16 mouse cellular contexts compared by ENCODE assay signal in genomic region chr8:115143530-115144320, GRCm38 (mm10).
A peak's percentile ranks its signal among the peaks of the same experiment; 100 is the strongest.
DNase-seq lines count a peak whose midpoint lies in the region; ATAC-seq lines count a peak whose summit lies in the region.
"Had no signal": no experiment of that assay in that cellular context is flagged by ENCODE, and none has a peak within 500 bp of the region (broad histone marks: within the 10 kb centered on the region; RNA-seq: fewer than 3 reads in every experiment).

No protein-coding gene starts in this region.

- H3K27ac ChIP-seq in forebrain, embryonic 10.5 days, result peak overlapping the region; percentile 44; the same call in 1 of the 2 replicates
- no peak overlapping the region for H3K27ac ChIP-seq in forebrain, embryonic 14.5 days (ENCODE audit: low read depth, low read length)
- no peak overlapping the region for H3K27ac ChIP-seq in midbrain, embryonic 12.5 days (replicated peaks)
- H3K27ac ChIP-seq in midbrain, embryonic 14.5 days (replicated peaks; ENCODE audit: low read depth, low read length), result no peak overlapping the region
- H3K27ac ChIP-seq in kidney, embryonic 16.5 days (ENCODE audit: low read length), result peak overlapping the region; percentile 47
- H3K27ac ChIP-seq in forebrain, embryonic 13.5 days, result no peak overlapping the region
- H3K27ac ChIP-seq: embryonic facial prominence, embryonic 15.5 days; heart, embryonic 13.5 days; liver, embryonic 14.5 days had no signal

- H3K27me3 ChIP-seq in forebrain, embryonic 10.5 days (ENCODE audit: poor library complexity, severe bottlenecking), result peaks cover 66% of the 10 kb centered on the region
- H3K27me3 ChIP-seq in forebrain, embryonic 14.5 days (replicated peaks; ENCODE audit: control insufficient read depth, insufficient read depth, low read length), result peaks cover 23% of the 10 kb centered on the region
- H3K27me3 ChIP-seq in midbrain, embryonic 12.5 days, result peaks cover 61% of the 10 kb centered on the region
- peaks cover 7% of the 10 kb centered on the region; the same call in 1 of the 2 replicates for H3K27me3 ChIP-seq in midbrain, embryonic 14.5 days (ENCODE audit: control insufficient read depth, insufficient read depth, low read length)
- no peaks in the 10 kb centered on the region for H3K27me3 ChIP-seq in kidney, embryonic 16.5 days (ENCODE audit: insufficient read depth, low read length)
- H3K27me3 ChIP-seq in forebrain, embryonic 13.5 days, result peaks cover 57% of the 10 kb centered on the region
- H3K27me3 ChIP-seq: embryonic facial prominence, embryonic 15.5 days had no signal

- no peaks in the 10 kb centered on the region for H3K9me3 ChIP-seq in forebrain, embryonic 10.5 days
- H3K9me3 ChIP-seq in forebrain, embryonic 14.5 days (replicated peaks; ENCODE audit: control insufficient read depth, low read length), result no peaks in the 10 kb centered on the region
- H3K9me3 ChIP-seq in midbrain, embryonic 12.5 days, result no peaks in the 10 kb centered on the region
- H3K9me3 ChIP-seq in midbrain, embryonic 14.5 days (ENCODE audit: control insufficient read depth, low read length), result no peaks in the 10 kb centered on the region
- H3K9me3 ChIP-seq in kidney, embryonic 16.5 days (ENCODE audit: low read length), result no peaks in the 10 kb centered on the region
- H3K9me3 ChIP-seq in forebrain, embryonic 13.5 days (replicated peaks), result no peaks in the 10 kb centered on the region
- H3K9me3 ChIP-seq: embryonic facial prominence, embryonic 15.5 days; heart, embryonic 13.5 days had no signal

- no peak overlapping the region for H3K9ac ChIP-seq in forebrain, embryonic 14.5 days (ENCODE audit: low read length)
- H3K9ac ChIP-seq in midbrain, embryonic 12.5 days (replicated peaks), result no peak overlapping the region
- no peak overlapping the region for H3K9ac ChIP-seq in midbrain, embryonic 14.5 days (replicated peaks; ENCODE audit: low read length)
- no peak overlapping the region for H3K9ac ChIP-seq in kidney, embryonic 16.5 days (replicated peaks; ENCODE audit: low read length)
- no peak overlapping the region for H3K9ac ChIP-seq in forebrain, embryonic 13.5 days
- H3K9ac ChIP-seq: embryonic facial prominence, embryonic 15.5 days; heart, embryonic 13.5 days; liver, embryonic 14.5 days had no signal

- no peak overlapping the region for H3K4me2 ChIP-seq in forebrain, embryonic 14.5 days (ENCODE audit: low read length)
- H3K4me2 ChIP-seq in midbrain, embryonic 12.5 days (replicated peaks), result no peak overlapping the region
- no peak overlapping the region for H3K4me2 ChIP-seq in midbrain, embryonic 14.5 days (ENCODE audit: low read length)
- H3K4me2 ChIP-seq in kidney, embryonic 16.5 days (replicated peaks; ENCODE audit: low read depth, low read length), result no peak overlapping the region
- H3K4me2 ChIP-seq in forebrain, embryonic 13.5 days, result no peak overlapping the region
- H3K4me2 ChIP-seq: embryonic facial prominence, embryonic 15.5 days; heart, embryonic 13.5 days had no signal

- peaks cover 53% of the 10 kb centered on the region for H3K4me1 ChIP-seq in forebrain, embryonic 10.5 days
- peaks cover 13% of the 10 kb centered on the region for H3K4me1 ChIP-seq in forebrain, embryonic 14.5 days (ENCODE audit: control insufficient read depth, insufficient read depth, low read length)
- peaks cover 38% of the 10 kb centered on the region for H3K4me1 ChIP-seq in midbrain, embryonic 12.5 days
- H3K4me1 ChIP-seq in midbrain, embryonic 14.5 days (ENCODE audit: control insufficient read depth, insufficient read depth, low read length), result peaks cover 24% of the 10 kb centered on the region
- H3K4me1 ChIP-seq in kidney, embryonic 16.5 days (ENCODE audit: insufficient read depth, low read length), result peaks cover 13% of the 10 kb centered on the region
- H3K4me1 ChIP-seq in forebrain, embryonic 13.5 days, result peaks cover 20% of the 10 kb centered on the region

- ATAC-seq in forebrain, embryonic 14.5 days, result no peak
- 0 out of 2 replicates have a peak, but pooled peaks have one; percentile 44 for ATAC-seq in midbrain, embryonic 12.5 days (ENCODE audit: low FRiP score, low read depth)
- ATAC-seq in midbrain, embryonic 14.5 days (ENCODE audit: low FRiP score, low TSS enrichment), result no peak
- peak; percentile 75 for ATAC-seq in kidney, embryonic 16.5 days (ENCODE audit: low FRiP score, low TSS enrichment)
- no peak for ATAC-seq in forebrain, embryonic 13.5 days
- ATAC-seq: forebrain, embryonic 16.5 days had no signal

- no peak for DNase-seq in forebrain, embryonic 10.5 days (ENCODE audit: extremely low spot score, low spot score)
- no peak for DNase-seq in forebrain, embryonic 14.5 days (ENCODE audit: low spot score)
- DNase-seq in midbrain, embryonic 14.5 days, result no peak
- DNase-seq in retina, postnatal 1 day, result peak; percentile 78
- DNase-seq in cerebellum, postnatal 10 days, result no peak
- DNase-seq: cerebellum, adult 8-10 months; gastrocnemius, postnatal 10 days; left cerebral cortex, postnatal 4 days; right cerebral cortex, adult 18-20 months had no signal

- no peaks in the 10 kb centered on the region for H3K36me3 ChIP-seq in forebrain, embryonic 10.5 days (replicated peaks)
- no peaks in the 10 kb centered on the region for H3K36me3 ChIP-seq in forebrain, embryonic 14.5 days (ENCODE audit: control insufficient read depth, insufficient read depth, low read length)
- no peaks in the 10 kb centered on the region for H3K36me3 ChIP-seq in midbrain, embryonic 12.5 days
- no peaks in the 10 kb centered on the region for H3K36me3 ChIP-seq in midbrain, embryonic 14.5 days (ENCODE audit: control insufficient read depth, insufficient read depth, low read length)
- no peaks in the 10 kb centered on the region for H3K36me3 ChIP-seq in kidney, embryonic 16.5 days (ENCODE audit: insufficient read depth, low read length)
- no peaks in the 10 kb centered on the region for H3K36me3 ChIP-seq in forebrain, embryonic 13.5 days (ENCODE audit: poor library complexity, severe bottlenecking)
- H3K36me3 ChIP-seq: embryonic facial prominence, embryonic 15.5 days; heart, embryonic 13.5 days had no signal

- no peak overlapping the region for H3K4me3 ChIP-seq in forebrain, embryonic 10.5 days
- no peak overlapping the region for H3K4me3 ChIP-seq in forebrain, embryonic 14.5 days (ENCODE audit: low read depth, low read length)
- no peak overlapping the region for H3K4me3 ChIP-seq in midbrain, embryonic 12.5 days
- no peak overlapping the region for H3K4me3 ChIP-seq in midbrain, embryonic 14.5 days (replicated peaks; ENCODE audit: low read depth, low read length)
- no peak overlapping the region for H3K4me3 ChIP-seq in kidney, embryonic 16.5 days (ENCODE audit: low read length)
- no peak overlapping the region for H3K4me3 ChIP-seq in forebrain, embryonic 13.5 days
- H3K4me3 ChIP-seq: embryonic facial prominence, embryonic 15.5 days; heart, embryonic 13.5 days had no signal

- 48% methylated on average over 9 of the region's 9 CpGs for WGBS in forebrain, embryonic 10.5 days
- WGBS in forebrain, embryonic 14.5 days, result 73% methylated on average over 9 of the region's 9 CpGs
- WGBS in midbrain, embryonic 12.5 days, result 23% methylated on average over 9 of the region's 9 CpGs
- WGBS in midbrain, embryonic 14.5 days, result 13% methylated on average over 9 of the region's 9 CpGs
- 21% methylated on average over 9 of the region's 9 CpGs for WGBS in kidney, embryonic 16.5 days
- WGBS in forebrain, embryonic 13.5 days, result 65% methylated on average over 9 of the region's 9 CpGs

Comparison
In these comparisons a context has a peak if more than half of its experiments do, and no peak if none do; other contexts are left out.
1. H3K27ac ChIP-seq: peak in forebrain, embryonic 10.5 days (single experiment) and kidney, embryonic 16.5 days (single experiment); none in forebrain, embryonic 14.5 days (single experiment), midbrain, embryonic 12.5 days (single experiment), midbrain, embryonic 14.5 days (single experiment) and forebrain, embryonic 13.5 days (single experiment).
2. ATAC-seq: peak in midbrain, embryonic 12.5 days (single experiment) and kidney, embryonic 16.5 days (single experiment); none in forebrain, embryonic 14.5 days (single experiment), midbrain, embryonic 14.5 days (single experiment) and forebrain, embryonic 13.5 days (single experiment).